Mouse (Mus musculus) kidney, adult 9 months (tissue): ENCODE measurements around the gene Rpl3.

ENCODE experiments used
- DNase-seq: peaks from one replicate; pipeline ENCODE4 v3.0.0; 2022

Gene Rpl3

GRCm38 (mm10) chr15:80028862-80029261 is 62.8 kb downstream of the Rpl3 start:
- DNase-seq: no peak
